Mouse (Mus musculus) layer of hippocampus, postnatal 14 days (tissue): ENCODE results near the gene Cyfip1. TPM values are rescaled to one million over a fixed set of nuclear protein-coding genes. Genes with fewer than 3 reads are reported as not detected.

ENCODE experiments used
- DNase-seq, 2 experiments: peaks; one replicate each; pipeline ENCODE4 v3.0.0; 2021 to 2022; ENCODE audit warnings: low spot score in 2 of 2, mixed read lengths in 1 of 2
- long read RNA-seq, 2 experiments: library from polyadenylated mRNA; stranded (forward); transcript quantifications; one replicate each; pipeline ENCODE4 v2.0.0; 2021
- total RNA-seq, 2 experiments: library from RNA; stranded (reverse); gene quantifications; 2 replicates each; pipeline ENCODE4 v1.2.3; 2021

Gene Cyfip1
- 100 to 1,000 TPM; 119 to 121 TPM for total RNA-seq
- long read RNA-seq, experiment 1, full-length matches to known transcripts, result 56 of 73 reads
- long read RNA-seq, experiment 1, partial matches to known transcripts, result 8 of 73 reads
- long read RNA-seq, experiment 1, other reads (novel, unspliced or antisense), result 9 of 73 reads
- long read RNA-seq, experiment 2, full-length matches to known transcripts, result 72 of 96 reads
- long read RNA-seq, experiment 2, partial matches to known transcripts, result 16 of 96 reads
- long read RNA-seq, experiment 2, other reads (novel, unspliced or antisense), result 8 of 96 reads

- no peak for DNase-seq
These were observed at the start of gene Cyfip1 for GRCm38 (mm10) chr7:55841445-55841844. TSS of gene Cyfip1 (plus strand) at chr7:55841745.

- peak in 1 of 2 experiments; percentile 18 for DNase-seq
These were observed 49.3 kb upstream of the Cyfip1 start for GRCm38 (mm10) chr7:55792280-55792679.

- DNase-seq, result peak in 1 of 2 experiments; percentile 10
These were observed 48.2 kb upstream of the Cyfip1 start for GRCm38 (mm10) chr7:55793236-55793951.

- DNase-seq, result peak; percentile 97
These were observed 47.5 kb upstream of the Cyfip1 start, which contains the start of gene Tubgcp5 for GRCm38 (mm10) chr7:55793952-55794603. TSS of gene Tubgcp5 (plus strand) at chr7:55794154.

- DNase-seq, result no peak
These were observed 41.6 kb upstream of the Cyfip1 start for GRCm38 (mm10) chr7:55799981-55800380.

GRCm38 (mm10) chr7:55809967-55810366 lies 31.6 kb upstream of the Cyfip1 start:
- DNase-seq, result no peak

GRCm38 (mm10) chr7:55824468-55824867 lies 17.1 kb upstream of the Cyfip1 start:
- DNase-seq, result no peak

GRCm38 (mm10) chr7:55827551-55827950 lies 14.0 kb upstream of the Cyfip1 start:
- no peak for DNase-seq

- DNase-seq, result no peak
These were observed 4.7 kb upstream of the Cyfip1 start for GRCm38 (mm10) chr7:55836877-55837276.

- DNase-seq, result peak; percentile 84 to 88
These were observed 495 bp downstream of the Cyfip1 start for GRCm38 (mm10) chr7:55841977-55842503.

- peak in 1 of 2 experiments; percentile 31 for DNase-seq
These were observed 1.1 kb downstream of the Cyfip1 start for GRCm38 (mm10) chr7:55842504-55843152.

GRCm38 (mm10) chr7:55846606-55847312 lies 5.2 kb downstream of the Cyfip1 start:
- no peak for DNase-seq

- DNase-seq, result peak; percentile 47 to 78
These were observed 8.5 kb downstream of the Cyfip1 start for GRCm38 (mm10) chr7:55849948-55850571.

- DNase-seq, result no peak
These were observed 11.2 kb downstream of the Cyfip1 start for GRCm38 (mm10) chr7:55852787-55853186.

- no peak for DNase-seq
These were observed 14.1 kb downstream of the Cyfip1 start for GRCm38 (mm10) chr7:55855597-55855996.

GRCm38 (mm10) chr7:55856741-55857140 lies 15.2 kb downstream of the Cyfip1 start:
- no peak for DNase-seq

GRCm38 (mm10) chr7:55857729-55858128 lies 16.2 kb downstream of the Cyfip1 start:
- no peak for DNase-seq

- DNase-seq, result peak in 1 of 2 experiments; percentile 83
These were observed 17.4 kb downstream of the Cyfip1 start for GRCm38 (mm10) chr7:55858836-55859517.

GRCm38 (mm10) chr7:55859518-55859872 lies 17.9 kb downstream of the Cyfip1 start:
- DNase-seq, result no peak
